Mouse (Mus musculus) heart, embryonic 14.5 days (tissue): ENCODE measurements around the gene Irak1. TPM values are rescaled to one million over a fixed set of nuclear protein-coding genes. Genes with fewer than 3 reads are reported as not detected.

Experiments
- ATAC-seq: fragments of 200-750 bp; cut with Nextera tagmentation; 2 replicates; pipeline ENCODE4 v1.8.0; 2017; ENCODE audit warnings: low read depth, moderate TSS enrichment; ENCODE audit not compliant: insufficient number of reproducible peaks, insufficient read depth, low FRiP score
- H3K27ac ChIP-seq, 2 experiments: fragments of 200-500 bp in 1 of 2; fragments of 300-500 bp in 1 of 2; sonication (generic) in 1 of 2; replicated peaks in 1 of 2; 2 replicates each; pipeline ENCODE4 v1.5.1; 2012 to 2014; ENCODE audit warnings: low read depth in 2 of 2, low read length in 2 of 2, control low read depth in 1 of 2, mild to moderate bottlenecking in 1 of 2, mixed read lengths in 1 of 2; ENCODE audit not compliant: control insufficient read depth in 1 of 2, insufficient read depth in 1 of 2
- H3K27me3 ChIP-seq: fragments of 300-500 bp; sonication (generic); 2 replicates; pipeline ENCODE4 v1.6.1; 2014; ENCODE audit warnings: mild to moderate bottlenecking, low read length, control low read depth; ENCODE audit not compliant: control insufficient read depth, insufficient read depth
- H3K36me3 ChIP-seq: fragments of 300-500 bp; sonication (generic); 2 replicates; pipeline ENCODE4 v1.6.1; 2014; ENCODE audit warnings: mild to moderate bottlenecking, control low read depth, low read length, mixed read lengths; ENCODE audit not compliant: control insufficient read depth, insufficient read depth
- H3K4me1 ChIP-seq, 2 experiments: fragments of 200-500 bp in 1 of 2; fragments of 300-500 bp in 1 of 2; sonication (generic) in 1 of 2; 2 replicates each; pipeline ENCODE4 v1.6.1; 2012 to 2014; ENCODE audit warnings: low read length in 2 of 2, control low read depth in 1 of 2, mixed read lengths in 1 of 2; ENCODE audit not compliant: control insufficient read depth in 2 of 2, insufficient read depth in 2 of 2
- H3K4me2 ChIP-seq: fragments of 300-500 bp; sonication (generic); 2 replicates; pipeline ENCODE4 v1.6.1; 2014; ENCODE audit warnings: mild to moderate bottlenecking, low read length
- H3K4me3 ChIP-seq, 2 experiments: fragments of 200-500 bp in 1 of 2; fragments of 300-500 bp in 1 of 2; sonication (generic) in 1 of 2; 2 replicates each; pipeline ENCODE4 v1.5.1; 2012 to 2014; ENCODE audit warnings: low read length in 2 of 2, mild to moderate bottlenecking in 2 of 2, control low read depth in 1 of 2, low read depth in 1 of 2, moderate library complexity in 1 of 2; ENCODE audit not compliant: control insufficient read depth in 1 of 2, insufficient read depth in 1 of 2
- H3K9ac ChIP-seq: fragments of 300-500 bp; sonication (generic); 2 replicates; pipeline ENCODE4 v1.6.1; 2014; ENCODE audit warnings: mild to moderate bottlenecking, low read length
- H3K9me3 ChIP-seq: fragments of 300-500 bp; sonication (generic); 2 replicates; pipeline ENCODE4 v1.6.1; 2016; ENCODE audit warnings: low read length, control low read depth; ENCODE audit not compliant: control insufficient read depth
- WGBS: fragments of 180-500 bp; shearing (Covaris S2); extraction: QIAGEN DNeasy Blood & Tissue Kit; methylation state at CpG from one replicate; pipeline ENCODE4 v1.1.7; 2014; 5-methylcytosine and 5-hydroxymethylcytosine counted together
- microRNA counts: library from miRNA; unstranded; fragments of <30 nt; microRNA quantifications from one replicate; lab custom pipeline; 2016
- microRNA-seq: library from miRNA; unstranded; fragments of <30 nt; microRNA quantifications from one replicate; pipeline ENCODE4, GENCODE M21; 2016
- polyA plus RNA-seq: library from polyadenylated mRNA; unstranded; fragments of >200 nt; fragmentation: Nextera tagmentation; extraction: Ambion mirVana; gene quantifications from 2 replicates; pipeline ENCODE4 v1.2.1, GENCODE M21; 2014

Irak1 gene
- polyA plus RNA-seq, 1 experiment from 2014 or later = 41.4 TPM

GRCm38 (mm10) chrX:73965307-73965706 lies 58.4 kb downstream of the Irak1 start:
- ATAC-seq = no peak
- Histone ChIP-seq H3K36me3 (peaks cover 25% of the 10 kb centered on the region), H3K4me3 (peak overlapping the region; percentile 69 to 73), H3K27ac (peak overlapping the region; percentile 97 to 100), H3K9me3 (no peaks in the 10 kb centered on the region), H3K27me3 (no peaks in the 10 kb centered on the region), H3K4me1 (peaks cover 7 to 15% of the 10 kb centered on the region in 2 experiments), H3K9ac (peak overlapping the region; percentile 82), H3K4me2 (peak overlapping the region; percentile 68)
- WGBS = 14% methylated on average over 20 of the region's 20 CpGs

GRCm38 (mm10) chrX:73964363-73964762 lies 59.4 kb downstream of the Irak1 start:
- WGBS = 60% methylated on average over 3 of the region's 3 CpGs
- peak overlapping the region in 1 of 2 experiments; percentile 24; a peak in 1 of 4 replicates for H3K27ac ChIP-seq
- H3K4me2 ChIP-seq = peak overlapping the region; percentile 68
- H3K36me3 ChIP-seq = peaks cover 33% of the 10 kb centered on the region
- ATAC-seq = no peak
- peak overlapping the region; percentile 82 for H3K9ac ChIP-seq
- peak overlapping the region; percentile 69 to 73 for H3K4me3 ChIP-seq
- peaks cover 7 to 15% of the 10 kb centered on the region in 2 experiments for H3K4me1 ChIP-seq
- H3K9me3 ChIP-seq = no peaks in the 10 kb centered on the region
- H3K27me3 ChIP-seq = no peaks in the 10 kb centered on the region

MicroRNAs encoded within 50 kb of the gene (microRNA counts, 519-probe panel; counts per million panel counts)
- 322 counts per million, percentile 70 among the panel's probes with 10 or more counts for microRNA mmu-miR-718 (lab: Ali Mortazavi, UCI)

Small RNAs within 50 kb of the gene (microRNA-seq; reads per million reads assigned to microRNA genes)
- gene Mir5132 = 2.0 reads per million
- not detected for gene Mir718

Other genes with a start within 250 kb of the Irak1 start
- 76.5 and 79.5 TPM in 2 replicates for gene Srpk3, start 249.5 kb downstream of the Irak1 start, polyA plus RNA-seq
- 498 and 508 TPM in 2 replicates for gene Idh3g, start 237.0 kb downstream of the Irak1 start, polyA plus RNA-seq
- 186 and 206 TPM in 2 replicates for gene Ssr4, start 236.9 kb downstream of the Irak1 start, polyA plus RNA-seq
- 0.40 and 0.42 TPM in 2 replicates for gene Pdzd4, start 198.9 kb downstream of the Irak1 start, polyA plus RNA-seq
- not detected in 2 replicates for gene Avpr2, start 131.8 kb downstream of the Irak1 start, polyA plus RNA-seq
- 0.39 and 0.54 TPM in 2 replicates for gene L1cam, start 127.8 kb downstream of the Irak1 start, polyA plus RNA-seq
- gene Arhgap4, start 102.0 kb downstream of the Irak1 start, polyA plus RNA-seq = 1.1 and 1.5 TPM in 2 replicates
- gene Naa10, start 102.0 kb downstream of the Irak1 start, polyA plus RNA-seq = 84.4 and 84.8 TPM in 2 replicates
- 55.5 and 63.7 TPM in 2 replicates for gene Renbp, start 93.1 kb downstream of the Irak1 start, polyA plus RNA-seq
- gene Hcfc1, start 57.6 kb downstream of the Irak1 start, polyA plus RNA-seq = 35.6 and 36.6 TPM in 2 replicates
- gene Opn1mw, start 103.5 kb upstream of the Irak1 start, polyA plus RNA-seq = not detected in 2 replicates
- 10.9 and 11.7 TPM in 2 replicates for gene Mecp2, start 111.4 kb upstream of the Irak1 start, polyA plus RNA-seq
- not detected in 2 replicates for gene Tex28, start 143.9 kb upstream of the Irak1 start, polyA plus RNA-seq
- 0.14 TPM in 1 of 2 replicates, not detected in the other for gene Tktl1, start 153.3 kb upstream of the Irak1 start, polyA plus RNA-seq
- 150 and 157 TPM in 2 replicates for gene Flna, start 225.9 kb upstream of the Irak1 start, polyA plus RNA-seq
- 13.9 and 17.8 TPM in 2 replicates for gene Emd, start 230.8 kb upstream of the Irak1 start, polyA plus RNA-seq
- 455 and 540 TPM in 2 replicates for gene Rpl10, start 246.9 kb upstream of the Irak1 start, polyA plus RNA-seq